Mouse (Mus musculus): ENCODE measurements around the gene Unc13a.

Unc13a gene

GRCm38 (mm10) chr8:71665331-71666130, 6.0 kb downstream of the Unc13a start:
- DNase-seq = peak; percentile 56 to 59

- peak; percentile 78 to 80 for DNase-seq
Measured at GRCm38 (mm10) chr8:71660325-71661120, 11.0 kb downstream of the Unc13a start.

GRCm38 (mm10) chr8:71659751-71660150, 11.8 kb downstream of the Unc13a start:
- DNase-seq = no peak

- no peak for DNase-seq
Measured at GRCm38 (mm10) chr8:71658515-71659049, 13.0 kb downstream of the Unc13a start.

GRCm38 (mm10) chr8:71657816-71658215, 13.7 kb downstream of the Unc13a start:
- no peak for DNase-seq

- DNase-seq = no peak
Measured at GRCm38 (mm10) chr8:71654600-71654999, 17.0 kb downstream of the Unc13a start.

- peak in 1 of 2 experiments; percentile 36 for DNase-seq
Measured at GRCm38 (mm10) chr8:71645510-71645909, 26.0 kb downstream of the Unc13a start.

- DNase-seq = no peak
Measured at GRCm38 (mm10) chr8:71639318-71639717, 32.2 kb downstream of the Unc13a start.

GRCm38 (mm10) chr8:71638321-71638720, 33.2 kb downstream of the Unc13a start:
- DNase-seq = no peak

GRCm38 (mm10) chr8:71637149-71638095, 34.1 kb downstream of the Unc13a start:
- no peak for DNase-seq

GRCm38 (mm10) chr8:71633981-71634667, 37.4 kb downstream of the Unc13a start:
- DNase-seq = peak; percentile 71 to 77

- peak; percentile 53 to 60 for DNase-seq
Measured at GRCm38 (mm10) chr8:71633164-71633563, 38.4 kb downstream of the Unc13a start.

GRCm38 (mm10) chr8:71631897-71632296, 39.7 kb downstream of the Unc13a start:
- peak in 1 of 2 experiments; percentile 10 for DNase-seq

- DNase-seq = no peak
Measured at GRCm38 (mm10) chr8:71630761-71631160, 40.8 kb downstream of the Unc13a start.

GRCm38 (mm10) chr8:71629781-71630212, 41.8 kb downstream of the Unc13a start:
- DNase-seq = peak; percentile 63 to 66

- DNase-seq = peak; percentile 93 to 95
Measured at GRCm38 (mm10) chr8:71629096-71629697, 42.4 kb downstream of the Unc13a start.

GRCm38 (mm10) chr8:71628396-71629095, 43.0 kb downstream of the Unc13a start:
- DNase-seq = no peak

GRCm38 (mm10) chr8:71627265-71628099, 44.1 kb downstream of the Unc13a start:
- peak in 1 of 2 experiments; percentile 52 for DNase-seq

GRCm38 (mm10) chr8:71626753-71627152, 44.8 kb downstream of the Unc13a start:
- DNase-seq = no peak

GRCm38 (mm10) chr8:71625088-71625487, 46.5 kb downstream of the Unc13a start:
- DNase-seq = no peak

Data from lung, adult 18-20 months (tissue).